Mouse (Mus musculus) MEL (cell line): ENCODE measurements around the gene Gm10309. TPM values are rescaled to one million over a fixed set of nuclear protein-coding genes. Genes with fewer than 3 reads are reported as not detected.

ENCODE experiments used
- DNase-seq: peaks from one replicate; pipeline ENCODE4 v3.0.0; 2011; ENCODE audit warnings: low read depth, low spot score
- H3K27ac ChIP-seq: 2 replicates; pipeline ENCODE4 v1.5.1; 2012; ENCODE audit warnings: low read depth, mild to moderate bottlenecking, control low read depth, low read length, moderate library complexity; ENCODE audit not compliant: control insufficient read depth
- H3K27me3 ChIP-seq, 2 experiments: fragments of 150-350 bp in 1 of 2; sonication (generic) in 1 of 2; 2 replicates each; pipeline ENCODE4 v1.6.1; 2012; ENCODE audit warnings: low read length in 2 of 2, mild to moderate bottlenecking in 2 of 2, improper control_type of control experiment in 1 of 2, moderate library complexity in 1 of 2; ENCODE audit not compliant: insufficient read depth in 2 of 2, control insufficient read depth in 1 of 2
- H3K36me3 ChIP-seq, 2 experiments: 2 replicates each; pipeline ENCODE4 v1.6.1; 2012 to 2014; ENCODE audit warnings: low read length in 2 of 2, improper control_type of control experiment in 1 of 2, inconsistent platforms in 1 of 2, mild to moderate bottlenecking in 1 of 2; ENCODE audit not compliant: insufficient read depth in 2 of 2, control insufficient read depth in 1 of 2
- H3K4me1 ChIP-seq, 2 experiments: fragments of 150-350 bp in 1 of 2; sonication (generic) in 1 of 2; 2 replicates each; pipeline ENCODE4 v1.6.1; 2012; ENCODE audit warnings: low read length in 2 of 2, improper control_type of control experiment in 1 of 2, mild to moderate bottlenecking in 1 of 2; ENCODE audit not compliant: insufficient read depth in 2 of 2, control insufficient read depth in 1 of 2
- H3K4me3 ChIP-seq, 2 experiments: fragments of 150-350 bp in 1 of 2; sonication (generic) in 1 of 2; 2 replicates each; pipeline ENCODE4 v1.5.1; 2012; ENCODE audit warnings: low read depth in 2 of 2, low read length in 2 of 2, mild to moderate bottlenecking in 2 of 2, moderate library complexity in 2 of 2, control low read depth in 1 of 2, improper control_type of control experiment in 1 of 2; ENCODE audit not compliant: control insufficient read depth in 1 of 2, insufficient read depth in 1 of 2
- H3K79me2 ChIP-seq: 2 replicates; pipeline ENCODE4 v1.6.1; 2012; ENCODE audit warnings: mild to moderate bottlenecking, low read length, moderate library complexity; ENCODE audit not compliant: control insufficient read depth, poor library complexity, insufficient read depth
- H3K9ac ChIP-seq: 2 replicates; pipeline ENCODE4 v1.6.1; 2012; ENCODE audit warnings: low read depth, mild to moderate bottlenecking, control low read depth, low read length, moderate library complexity; ENCODE audit not compliant: control insufficient read depth, poor library complexity, severe bottlenecking
- H3K9me3 ChIP-seq: fragments of 150-350 bp; sonication (generic); replicated peaks from 2 replicates; pipeline ENCODE4 v1.6.1; 2012; ENCODE audit warnings: mild to moderate bottlenecking, low read length, improper control_type of control experiment, moderate library complexity; ENCODE audit not compliant: insufficient read depth
- CHD2 ChIP-seq: IDR thresholded peaks from 2 replicates; pipeline ENCODE4 v1.6.1; 2011; ENCODE audit warnings: low read length, improper control_type of control experiment
- CTCF ChIP-seq, 3 experiments: IDR thresholded peaks in 2 of 3; conservative IDR thresholded peaks in 1 of 3; 2 replicates each; pipeline ENCODE4 v1.5.1; 2011 to 2012; ENCODE audit warnings: low read length in 3 of 3, low read depth in 2 of 3, mild to moderate bottlenecking in 2 of 3, improper control_type of control experiment in 1 of 3, inconsistent platforms in 1 of 3, mixed read lengths in 1 of 3, moderate library complexity in 1 of 3; ENCODE audit not compliant: control insufficient read depth in 1 of 3, insufficient read depth in 1 of 3, poor library complexity in 1 of 3, severe bottlenecking in 1 of 3
- E2F4 ChIP-seq: IDR thresholded peaks from 2 replicates; pipeline ENCODE4 v1.6.1; 2011; ENCODE audit warnings: low read depth, low read length, improper control_type of control experiment, borderline replicate concordance
- GABPA ChIP-seq: IDR thresholded peaks from 2 replicates; pipeline ENCODE4 v1.6.1; 2012; ENCODE audit warnings: low read depth, mild to moderate bottlenecking, inconsistent platforms, low read length, improper control_type of control experiment, moderate library complexity
- GATA1 ChIP-seq: IDR thresholded peaks from 2 replicates; pipeline ENCODE4 v1.6.1; 2011; ENCODE audit warnings: low read depth, low read length, improper control_type of control experiment
- JUND ChIP-seq: IDR thresholded peaks from 2 replicates; pipeline ENCODE4 v1.6.1; 2011; ENCODE audit warnings: low read depth, mild to moderate bottlenecking, improper control_type of control experiment, low read length
- MAX ChIP-seq: IDR thresholded peaks from 2 replicates; pipeline ENCODE4 v1.6.1; 2011; ENCODE audit warnings: low read length, improper control_type of control experiment
- MAZ ChIP-seq: IDR thresholded peaks from 2 replicates; pipeline ENCODE4 v1.6.1; 2012; ENCODE audit warnings: low read depth, mild to moderate bottlenecking, inconsistent platforms, low read length, improper control_type of control experiment
- MEF2A ChIP-seq: IDR thresholded peaks from 2 replicates; pipeline ENCODE4 v1.6.1; 2014; ENCODE audit warnings: low read depth, mild to moderate bottlenecking, inconsistent platforms, low read length, improper control_type of control experiment; ENCODE audit not compliant: poor library complexity, insufficient replicate concordance, severe bottlenecking; ENCODE audit errors: extremely low read depth
- MYC ChIP-seq: IDR thresholded peaks from 2 replicates; pipeline ENCODE4 v1.6.1; 2011; ENCODE audit warnings: low read depth, mild to moderate bottlenecking, low read length, improper control_type of control experiment, moderate library complexity
- NELFE ChIP-seq: IDR thresholded peaks from 2 replicates; pipeline ENCODE4 v1.6.1; 2011; ENCODE audit warnings: low read depth, low read length, improper control_type of control experiment
- POLR2AphosphoS2 ChIP-seq: IDR thresholded peaks from 2 replicates; pipeline ENCODE4 v1.6.1; 2011; ENCODE audit warnings: low read length, improper control_type of control experiment
- RCOR1 ChIP-seq: IDR thresholded peaks from 2 replicates; pipeline ENCODE4 v1.6.1; 2012; ENCODE audit warnings: low read depth, mild to moderate bottlenecking, inconsistent platforms, low read length, improper control_type of control experiment
- TCF12 ChIP-seq: IDR thresholded peaks from 2 replicates; pipeline ENCODE4 v1.6.1; 2014; ENCODE audit warnings: low read depth, mild to moderate bottlenecking, inconsistent platforms, low read length, improper control_type of control experiment, moderate library complexity
- USF1 ChIP-seq: IDR thresholded peaks from 2 replicates; pipeline ENCODE4 v1.6.1; 2014; ENCODE audit warnings: low read depth, mild to moderate bottlenecking, inconsistent platforms, low read length, improper control_type of control experiment, moderate library complexity
- ZC3H11A ChIP-seq: IDR thresholded peaks from 2 replicates; pipeline ENCODE4 v1.6.1; 2012; ENCODE audit warnings: low read depth, mild to moderate bottlenecking, inconsistent platforms, low read length, improper control_type of control experiment
- ZNF384 ChIP-seq: IDR thresholded peaks from 2 replicates; pipeline ENCODE4 v1.6.1; 2012; ENCODE audit warnings: low read depth, mild to moderate bottlenecking, inconsistent platforms, low read length, improper control_type of control experiment
- polyA plus RNA-seq, 2 experiments: library from polyadenylated mRNA; stranded (reverse) in 1 of 2; unstranded in 1 of 2; fragments of >175 nt in 1 of 2; fragments of >200 nt in 1 of 2; gene quantifications; 2 replicates each; pipeline versions ENCODE4 v1.2.1 to v1.2.4; 2012; ENCODE audit warnings: low replicate concordance in 2 of 2, low read depth in 1 of 2; ENCODE audit not compliant: insufficient read length in 2 of 2, insufficient read depth in 1 of 2, missing spikeins in 1 of 2
- total RNA-seq: library from RNA; depleted of rRNA; stranded (reverse); fragments of 300-350 nt; gene quantifications from 2 replicates; pipeline ENCODE4 v1.2.3, GENCODE M21; 2012

Gm10309 gene
- total and polyA plus RNA-seq, 3 experiments: 0.06 TPM; not detected in 2

DNA sequence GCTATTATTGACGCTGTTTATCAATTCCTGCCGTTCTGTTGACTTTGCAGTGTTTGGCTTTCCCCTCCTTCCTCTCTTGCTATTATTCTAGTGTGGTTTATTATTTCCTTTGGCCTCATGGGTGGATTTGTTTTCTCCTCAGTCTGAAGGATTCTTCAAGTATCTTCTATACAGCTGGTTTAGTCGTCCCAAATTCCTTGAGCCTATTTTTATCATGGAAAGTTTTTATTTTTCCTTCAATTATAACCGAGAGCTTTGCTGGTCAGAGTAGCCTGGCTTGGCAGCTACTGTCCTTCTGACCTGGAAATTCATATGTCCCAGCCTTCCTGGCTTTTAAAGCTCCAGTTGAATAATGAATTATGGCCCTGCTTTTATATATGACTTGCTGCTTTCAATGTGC, 24.4 kb upstream of the Gm10309 start:
- Histone ChIP-seq H3K27me3 (no peaks in the 10 kb centered on the region), H3K9me3 (no peaks in the 10 kb centered on the region), H3K4me1 (no peaks in the 10 kb centered on the region), H3K9ac (no peak overlapping the region), H3K36me3 (no peaks in the 10 kb centered on the region), H3K27ac (no peak overlapping the region), H3K4me3 (no peak overlapping the region), H3K79me2 (no peaks in the 10 kb centered on the region)
- TF ChIP-seq MAX (no peak), ZC3H11A (no peak), GABPA (no peak), CHD2 (no peak), TCF12 (no peak)
- DNase-seq: no peak

DNA sequence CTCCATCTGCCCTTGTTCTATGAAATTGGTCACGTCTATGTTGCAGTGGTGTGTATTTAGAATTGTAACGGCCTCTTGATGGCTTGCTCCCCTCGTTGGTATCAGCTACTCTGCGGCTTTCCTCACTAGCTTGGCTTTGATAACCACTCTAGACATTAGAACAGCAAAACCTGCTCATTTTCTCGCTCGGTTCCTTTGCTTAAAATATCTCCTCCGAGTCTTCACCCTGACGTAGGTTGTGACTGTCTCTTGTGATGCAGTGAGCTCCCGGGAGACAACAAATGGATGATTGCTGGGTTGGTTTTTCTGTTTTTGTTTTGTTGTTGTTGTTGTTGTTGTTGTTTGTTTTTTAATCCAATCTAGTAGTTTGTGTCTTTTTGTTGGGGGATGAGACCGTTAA, 24.0 kb upstream of the Gm10309 start:
- H3K27ac ChIP-seq: no peak overlapping the region
- no peaks in the 10 kb centered on the region for H3K9me3 ChIP-seq
- no peak overlapping the region for H3K4me3 ChIP-seq
- TF ChIP-seq USF1 (no peak), MEF2A (no peak), RCOR1 (no peak), E2F4 (no peak), MAZ (no peak), GATA1 (no peak), MYC (no peak), JUND (no peak), CTCF (IDR thresholded peaks at IDR 0.05 in 2 of 3, conservative IDR thresholded peaks at IDR 0.05 in 1 of 3; ENCODE audit: control insufficient read depth in 1 of 3, insufficient read depth in 1 of 3, low read depth in 2 of 3, low read length in 3 of 3, poor library complexity in 1 of 3, severe bottlenecking in 1 of 3) (no peak), MAX (no peak), NELFE (no peak), POLR2AphosphoS2 (no peak)
- TF ChIP-seq, all 39 proteins: peak for 0
- DNase-seq: no peak
- no peaks in the 10 kb centered on the region for H3K36me3 ChIP-seq
- H3K79me2 ChIP-seq: no peaks in the 10 kb centered on the region
- no peaks in the 10 kb centered on the region for H3K27me3 ChIP-seq
- no peaks in the 10 kb centered on the region for H3K4me1 ChIP-seq
- no peak overlapping the region for H3K9ac ChIP-seq

DNA sequence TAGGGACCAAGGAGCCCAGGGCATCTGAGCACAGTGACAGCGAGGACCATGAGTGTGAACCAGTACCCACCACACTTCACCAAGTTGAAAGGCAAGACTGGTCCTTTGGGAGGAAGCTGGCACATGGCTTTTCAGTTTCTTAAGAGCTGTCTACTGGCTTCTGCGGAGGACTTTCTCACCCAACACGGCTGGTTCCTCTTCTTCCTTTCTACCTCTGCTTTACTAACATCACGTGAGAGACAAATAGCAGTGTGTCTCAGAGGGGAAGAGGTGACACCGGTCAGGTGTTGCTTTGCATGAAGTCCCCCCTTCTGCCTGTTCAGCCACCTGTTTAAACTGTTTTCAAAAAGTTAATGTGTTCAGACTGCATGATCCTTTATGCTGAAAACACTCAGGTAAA, 22.3 kb upstream of the Gm10309 start:
- H3K27me3 ChIP-seq: no peaks in the 10 kb centered on the region
- no peak overlapping the region for H3K27ac ChIP-seq
- H3K4me1 ChIP-seq: no peaks in the 10 kb centered on the region
- no peaks in the 10 kb centered on the region for H3K9me3 ChIP-seq
- no peak overlapping the region for H3K4me3 ChIP-seq
- DNase-seq: no peak
- TF ChIP-seq MAX: no peak
- TF ChIP-seq ZNF384: no peak
- no peaks in the 10 kb centered on the region for H3K36me3 ChIP-seq
- no peak overlapping the region for H3K9ac ChIP-seq
- no peaks in the 10 kb centered on the region for H3K79me2 ChIP-seq
